Mouse (Mus musculus) left cerebral cortex, adult 2 months (tissue): Measurements from ENCODE around the gene Tas2r135. TPM values are rescaled to one million over a fixed set of nuclear protein-coding genes. Genes with fewer than 3 reads are reported as not detected.

Experiments used
- DNase-seq, 2 experiments: peaks; one replicate each; pipeline ENCODE4 v3.0.0; 2021 to 2022; ENCODE audit warnings: low spot score in 2 of 2, mixed read lengths in 1 of 2; ENCODE audit errors: extremely low spot score in 1 of 2
- H3K27ac ChIP-seq: fragments of 200-600 bp; 2 replicates; pipeline ENCODE4 v1.8.1; 2022
- H3K4me3 ChIP-seq: fragments of 200-600 bp; 2 replicates; pipeline ENCODE4 v1.8.1; 2022
- CTCF ChIP-seq: fragments of 200-600 bp; IDR thresholded peaks from 2 replicates; pipeline ENCODE4 v1.8.1; 2022; ENCODE audit warnings: antibody characterized with exemption, mild to moderate bottlenecking, moderate library complexity
- intact Hi-C: fragments of 180-260 bp; cut with DNase I; formaldehyde crosslinking; loops from one replicate; pipeline ENCODE4 v1.15.1; 2025
- long read RNA-seq, 2 experiments: library from polyadenylated mRNA; stranded (forward); transcript quantifications; one replicate each; pipeline ENCODE4 v2.0.0; 2021; ENCODE audit warnings: borderline mapping rate in 2 of 2
- total RNA-seq, 2 experiments: library from RNA; stranded (reverse); gene quantifications; 2 replicates each; pipeline ENCODE4 v1.2.3; 2021

The Tas2r135 gene
- total RNA-seq: not detected
- long read RNA-seq, experiment 1: 0 reads
- long read RNA-seq, experiment 2: 0 reads

- TF ChIP-seq CTCF: no peak
- no peak within 1 kb of the TSS for H3K27ac ChIP-seq
- H3K4me3 ChIP-seq: no peak within 1 kb of the TSS
- intact Hi-C loops: no loop called here
- no peak for DNase-seq
Measured at GRCm38 (mm10) chr6:42405134-42405533, at the start of gene Tas2r135. Gene Tas2r135 (plus strand): TSS chr6:42405434.

- no peak for TF ChIP-seq CTCF
- DNase-seq: no peak
- intact Hi-C loops: no loop called here
- H3K4me3 ChIP-seq: no peak overlapping the region
- H3K27ac ChIP-seq: no peak overlapping the region
Measured at GRCm38 (mm10) chr6:42355794-42356600, 49.2 kb upstream of the Tas2r135 start.

- H3K27ac ChIP-seq: no peak overlapping the region
- TF ChIP-seq CTCF: no peak
- no peak overlapping the region for H3K4me3 ChIP-seq
- DNase-seq: no peak
- intact Hi-C loops: no loop called here
Measured at GRCm38 (mm10) chr6:42356913-42357312, 48.3 kb upstream of the Tas2r135 start.

- no peak for DNase-seq
- no peak for TF ChIP-seq CTCF
- Histone ChIP-seq H3K4me3 (no peak overlapping the region), H3K27ac (no peak overlapping the region)
- intact Hi-C loops: no loop called here
Measured at GRCm38 (mm10) chr6:42357901-42358300, 47.3 kb upstream of the Tas2r135 start.

GRCm38 (mm10) chr6:42358901-42359300 is 46.3 kb upstream of the Tas2r135 start:
- TF ChIP-seq CTCF: no peak
- DNase-seq: no peak
- Histone ChIP-seq H3K27ac (no peak overlapping the region), H3K4me3 (no peak overlapping the region)
- intact Hi-C loops: no loop called here

GRCm38 (mm10) chr6:42359364-42360147 is 45.7 kb upstream of the Tas2r135 start:
- TF ChIP-seq CTCF: no peak
- DNase-seq: no peak
- Histone ChIP-seq H3K27ac (no peak overlapping the region), H3K4me3 (no peak overlapping the region)
- intact Hi-C loops: no loop called here

- Histone ChIP-seq H3K4me3 (no peak overlapping the region), H3K27ac (no peak overlapping the region)
- intact Hi-C loops: no loop called here
- TF ChIP-seq CTCF: no peak
- no peak for DNase-seq
Measured at GRCm38 (mm10) chr6:42360231-42360840, 44.9 kb upstream of the Tas2r135 start.

- no peak overlapping the region for H3K4me3 ChIP-seq
- no peak for TF ChIP-seq CTCF
- H3K27ac ChIP-seq: no peak overlapping the region
- intact Hi-C loops: no loop called here
- no peak for DNase-seq
Measured at GRCm38 (mm10) chr6:42361041-42361895, 44.0 kb upstream of the Tas2r135 start.

- Histone ChIP-seq H3K27ac (no peak overlapping the region), H3K4me3 (no peak overlapping the region)
- intact Hi-C loops: no loop called here
- TF ChIP-seq CTCF: no peak
- DNase-seq: no peak
Measured at GRCm38 (mm10) chr6:42362074-42362473, 43.2 kb upstream of the Tas2r135 start.

GRCm38 (mm10) chr6:42362497-42362896 is 42.7 kb upstream of the Tas2r135 start:
- TF ChIP-seq CTCF: no peak
- Histone ChIP-seq H3K4me3 (no peak overlapping the region), H3K27ac (no peak overlapping the region)
- intact Hi-C loops: no loop called here
- no peak for DNase-seq

GRCm38 (mm10) chr6:42362974-42363373 is 42.3 kb upstream of the Tas2r135 start:
- Histone ChIP-seq H3K4me3 (no peak overlapping the region), H3K27ac (no peak overlapping the region)
- TF ChIP-seq CTCF: no peak
- intact Hi-C loops: no loop called here
- DNase-seq: no peak
